Mouse (Mus musculus) small intestine, adult 2 months (tissue): ENCODE data around the gene Fam32a.
A peak's percentile ranks its signal among the peaks of the same experiment; 100 is the strongest.

Experiments used
- CTCF ChIP-seq: fragments of 200-500 bp; IDR thresholded peaks from 2 replicates; pipeline ENCODE4 v1.5.1; 2012; ENCODE audit warnings: low read depth, mild to moderate bottlenecking, control low read depth, inconsistent platforms, low read length, moderate library complexity, mixed read lengths; ENCODE audit not compliant: insufficient replicate concordance, insufficient read length; ENCODE audit errors: extremely low read depth
- POLR2A ChIP-seq: fragments of 200-500 bp; IDR thresholded peaks from 2 replicates; pipeline ENCODE4 v1.6.1; 2012; ENCODE audit warnings: low read depth, mild to moderate bottlenecking, control low read depth, inconsistent platforms, low read length, moderate library complexity

GRCm38 (mm10) chr8:72272361-72272760 lies 52.8 kb downstream of the Fam32a start:
- TF ChIP-seq POLR2A (no peak), CTCF (peak; percentile 44)
